Mouse (Mus musculus): ENCODE results near the gene Bicra. TPM values are rescaled to one million over a fixed set of nuclear protein-coding genes. Genes with fewer than 3 reads are reported as not detected.
A peak's percentile ranks its signal among the peaks of the same experiment; 100 is the strongest.

The Bicra gene
- polyA plus RNA-seq, 1 experiment: 6.6 TPM

DNA sequence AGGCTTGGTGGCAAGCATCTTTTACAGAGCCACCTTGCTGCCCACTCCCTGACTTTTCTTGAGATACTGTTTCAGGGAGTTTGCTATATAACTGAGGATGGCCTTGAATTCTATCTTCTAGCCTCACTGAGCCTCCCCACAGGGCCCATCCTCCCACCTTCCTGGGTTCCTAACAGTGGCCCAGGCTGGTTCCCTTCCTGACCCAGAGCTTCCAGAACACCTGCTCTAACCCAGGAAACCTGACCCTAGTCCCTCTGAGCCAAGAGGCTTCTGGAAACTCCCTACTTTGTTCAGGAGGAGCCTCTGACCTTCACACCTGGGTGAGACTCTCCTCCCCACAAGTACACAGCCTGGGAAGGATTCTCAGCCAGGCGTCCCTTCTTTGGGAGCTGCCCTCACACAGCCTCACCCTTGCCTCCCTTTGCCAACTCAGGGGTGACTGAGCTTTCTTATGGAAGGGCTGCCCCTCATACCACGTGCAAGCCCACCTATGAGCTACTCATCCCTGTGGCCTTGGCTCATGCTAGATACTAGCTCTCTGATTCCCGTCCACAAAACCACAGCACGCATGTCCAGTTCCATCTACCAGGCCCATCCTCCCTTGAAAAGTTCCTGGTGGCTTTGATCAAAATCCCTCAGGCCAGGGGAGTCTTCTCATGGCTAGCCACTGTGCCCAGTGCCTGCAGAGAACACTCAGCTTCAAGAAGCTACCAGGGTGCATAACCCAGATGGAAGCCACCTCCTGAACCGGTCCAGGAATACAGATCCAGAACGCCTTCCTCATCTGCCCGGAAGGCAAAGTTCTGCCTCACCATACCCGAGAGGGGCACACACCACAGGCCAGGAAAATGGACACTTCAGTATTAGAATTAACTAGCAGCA is 13.9 kb downstream of the Bicra start:
- H3K27me3 ChIP-seq (ENCODE audit: control insufficient read depth, insufficient read depth, insufficient read length): no peaks in the 10 kb centered on the region
- TF ChIP-seq MYOG (IDR thresholded peaks at IDR 0.05; ENCODE audit: control insufficient read depth in 1 of 3, insufficient read depth in 1 of 3, insufficient read length in 2 of 3, low read depth in 2 of 3) (no peak), TCF3 (IDR thresholded peaks at IDR 0.05; ENCODE audit: insufficient read length, low read depth) (no peak), TCF12 (IDR thresholded peaks at IDR 0.05; ENCODE audit: insufficient read depth, poor library complexity, severe bottlenecking) (no peak), POLR2AphosphoS2 (IDR thresholded peaks at IDR 0.05; ENCODE audit: insufficient read length, low read depth) (no peak), REST (IDR thresholded peaks at IDR 0.05; ENCODE audit: insufficient read depth, insufficient read length) (no peak), MYOD1 (IDR thresholded peaks at IDR 0.05; ENCODE audit: control insufficient read depth in 1 of 3, insufficient read length in 2 of 3, low read depth in 2 of 3) (no peak), POLR2A (IDR thresholded peaks at IDR 0.05; ENCODE audit: insufficient read length, low read depth) (no peak)
- H3K4me3 ChIP-seq: no peak overlapping the region
- no peaks in the 10 kb centered on the region for H3K36me3 ChIP-seq (ENCODE audit: control insufficient read depth, insufficient read depth)
- no peak overlapping the region for H3K4me2 ChIP-seq (ENCODE audit: low read depth)
- H3ac ChIP-seq (ENCODE audit: control insufficient read depth, insufficient read length): no peak overlapping the region
- peaks cover 84% of the 10 kb centered on the region for H3K79me2 ChIP-seq (ENCODE audit: control insufficient read depth, insufficient read depth)

DNA sequence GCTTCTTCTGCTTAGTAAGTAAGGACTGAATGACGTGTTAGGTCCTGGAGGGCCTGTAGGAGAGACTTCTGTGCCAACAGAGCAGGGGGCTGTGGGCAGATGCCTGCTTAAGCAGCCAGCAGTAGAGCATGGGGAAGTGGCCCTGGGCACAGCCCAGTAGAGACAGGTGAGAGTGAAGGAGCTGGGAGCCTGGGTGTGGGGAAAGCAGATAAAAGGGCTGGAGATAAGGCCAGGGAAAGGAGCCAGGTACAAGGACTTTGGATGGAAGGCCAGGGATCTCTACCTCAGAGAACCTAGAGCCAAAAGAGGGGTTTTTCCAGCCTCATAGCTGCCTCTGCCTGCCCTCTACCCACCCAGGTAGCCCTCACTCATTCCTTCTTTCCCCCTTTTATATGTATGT is 14.7 kb downstream of the Bicra start:
- H3K36me3 ChIP-seq (ENCODE audit: control insufficient read depth, insufficient read depth): no peaks in the 10 kb centered on the region
- no peaks in the 10 kb centered on the region for H3K27me3 ChIP-seq (ENCODE audit: control insufficient read depth, insufficient read depth, insufficient read length)
- H3K4me2 ChIP-seq (ENCODE audit: low read depth): no peak overlapping the region
- no peak overlapping the region for H3K4me3 ChIP-seq
- no peak overlapping the region for H3ac ChIP-seq (ENCODE audit: control insufficient read depth, insufficient read length)
- TF ChIP-seq SRF (IDR thresholded peaks at IDR 0.05; ENCODE audit: control insufficient read depth, insufficient read length, low read depth): no peak
- TF ChIP-seq MYOG (IDR thresholded peaks at IDR 0.05; ENCODE audit: control insufficient read depth in 1 of 3, insufficient read depth in 1 of 3, insufficient read length in 2 of 3, low read depth in 2 of 3): no peak
- no peak for TF ChIP-seq POLR2A (IDR thresholded peaks at IDR 0.05; ENCODE audit: insufficient read length, low read depth)
- no peak for TF ChIP-seq TCF12 (IDR thresholded peaks at IDR 0.05; ENCODE audit: insufficient read depth, poor library complexity, severe bottlenecking)
- no peak for TF ChIP-seq MAX (IDR thresholded peaks at IDR 0.05; ENCODE audit: low read depth)
- no peak for TF ChIP-seq USF1 (IDR thresholded peaks at IDR 0.05; ENCODE audit: low read depth)
- peaks cover 81% of the 10 kb centered on the region for H3K79me2 ChIP-seq (ENCODE audit: control insufficient read depth, insufficient read depth)

- H3K4me3 ChIP-seq: no peak overlapping the region
- peak overlapping the region; percentile 48 for H3K4me2 ChIP-seq (ENCODE audit: low read depth)
- H3K79me2 ChIP-seq (ENCODE audit: control insufficient read depth, insufficient read depth): peaks cover 81% of the 10 kb centered on the region
- TF ChIP-seq MAX (IDR thresholded peaks at IDR 0.05; ENCODE audit: low read depth): no peak
- TF ChIP-seq POLR2AphosphoS2 (IDR thresholded peaks at IDR 0.05; ENCODE audit: insufficient read length, low read depth): no peak
- TF ChIP-seq E2F4 (IDR thresholded peaks at IDR 0.05; ENCODE audit: insufficient read depth): no peak
- peak in 2 of 3 experiments; percentile 70 to 98 for TF ChIP-seq MYOG (IDR thresholded peaks at IDR 0.05; ENCODE audit: control insufficient read depth in 1 of 3, insufficient read depth in 1 of 3, insufficient read length in 2 of 3, low read depth in 2 of 3)
- TF ChIP-seq SRF (IDR thresholded peaks at IDR 0.05; ENCODE audit: control insufficient read depth, insufficient read length, low read depth): no peak
- no peak for TF ChIP-seq USF1 (IDR thresholded peaks at IDR 0.05; ENCODE audit: low read depth)
- TF ChIP-seq REST (IDR thresholded peaks at IDR 0.05; ENCODE audit: insufficient read depth, insufficient read length): no peak
- no peak for TF ChIP-seq CEBPB (IDR thresholded peaks at IDR 0.05; ENCODE audit: insufficient read depth, poor library complexity, severe bottlenecking)
- no peak for TF ChIP-seq TCF3 (IDR thresholded peaks at IDR 0.05; ENCODE audit: insufficient read length, low read depth)
- peak; percentile 34 to 75 (median 61) for TF ChIP-seq MYOD1 (IDR thresholded peaks at IDR 0.05; ENCODE audit: control insufficient read depth in 1 of 3, insufficient read length in 2 of 3, low read depth in 2 of 3)
- TF ChIP-seq TCF12 (IDR thresholded peaks at IDR 0.05; ENCODE audit: insufficient read depth, poor library complexity, severe bottlenecking): peak; percentile 77
- no peak for TF ChIP-seq POLR2A (IDR thresholded peaks at IDR 0.05; ENCODE audit: insufficient read length, low read depth)
- no peaks in the 10 kb centered on the region for H3K36me3 ChIP-seq (ENCODE audit: control insufficient read depth, insufficient read depth)
- H3ac ChIP-seq (ENCODE audit: control insufficient read depth, insufficient read length): no peak overlapping the region
- H3K27me3 ChIP-seq (ENCODE audit: control insufficient read depth, insufficient read depth, insufficient read length): no peaks in the 10 kb centered on the region
Observed at GRCm38 (mm10) chr7:16031072-16031471, 16.6 kb downstream of the Bicra start.

- peaks cover 73% of the 10 kb centered on the region for H3K79me2 ChIP-seq (ENCODE audit: control insufficient read depth, insufficient read depth)
- no peaks in the 10 kb centered on the region for H3K36me3 ChIP-seq (ENCODE audit: control insufficient read depth, insufficient read depth)
- no peaks in the 10 kb centered on the region for H3K27me3 ChIP-seq (ENCODE audit: control insufficient read depth, insufficient read depth, insufficient read length)
- H3K4me3 ChIP-seq: no peak overlapping the region
- H3ac ChIP-seq (ENCODE audit: control insufficient read depth, insufficient read length): no peak overlapping the region
- TF ChIP-seq MYOD1 (IDR thresholded peaks at IDR 0.05; ENCODE audit: control insufficient read depth in 1 of 3, insufficient read length in 2 of 3, low read depth in 2 of 3) (no peak), TCF3 (IDR thresholded peaks at IDR 0.05; ENCODE audit: insufficient read length, low read depth) (no peak), MAX (IDR thresholded peaks at IDR 0.05; ENCODE audit: low read depth) (no peak), CEBPB (IDR thresholded peaks at IDR 0.05; ENCODE audit: insufficient read depth, poor library complexity, severe bottlenecking) (peak; percentile 24; the same call in 1 of the 2 replicates), E2F4 (IDR thresholded peaks at IDR 0.05; ENCODE audit: insufficient read depth) (no peak)
- no peak overlapping the region for H3K4me2 ChIP-seq (ENCODE audit: low read depth)
Observed at GRCm38 (mm10) chr7:16028102-16028927, 19.4 kb downstream of the Bicra start.

Data from myocyte (in vitro differentiated cells).